Mouse (Mus musculus) lung, embryonic 16.5 days (tissue): ENCODE results near the gene Glg1. TPM values are rescaled to one million over a fixed set of nuclear protein-coding genes. Genes with fewer than 3 reads are reported as not detected.
"Not testable (repeated sequence)": the region's sequence is repeated elsewhere in the genome, so short reads cannot be mapped to it uniquely, and the experiment has no call there.

ENCODE experiments used
- ATAC-seq: fragments of 200-750 bp; cut with Nextera tagmentation; 2 replicates; pipeline ENCODE4 v1.8.0; 2017; ENCODE audit warnings: low read depth, mild to moderate bottlenecking, moderate library complexity
- H3K27ac ChIP-seq: fragments of 300-500 bp; sonication (generic); 2 replicates; pipeline ENCODE4 v1.5.1; 2014; ENCODE audit warnings: mild to moderate bottlenecking, control low read depth, low read length
- H3K27me3 ChIP-seq: fragments of 300-500 bp; sonication (generic); 2 replicates; pipeline ENCODE4 v1.6.1; 2014; ENCODE audit warnings: low read depth, low read length, mixed read lengths; ENCODE audit not compliant: control insufficient read depth, insufficient read depth
- H3K36me3 ChIP-seq: fragments of 300-500 bp; sonication (generic); 2 replicates; pipeline ENCODE4 v1.6.1; 2014; ENCODE audit warnings: low read length; ENCODE audit not compliant: control insufficient read depth, insufficient read depth
- H3K4me1 ChIP-seq: fragments of 300-500 bp; sonication (generic); replicated peaks from 2 replicates; pipeline ENCODE4 v1.6.1; 2014; ENCODE audit warnings: low read length, mixed read lengths; ENCODE audit not compliant: control insufficient read depth, insufficient read depth
- H3K4me2 ChIP-seq: fragments of 300-500 bp; sonication (generic); 2 replicates; pipeline ENCODE4 v1.6.1; 2014; ENCODE audit warnings: low read depth, low read length, control low read depth
- H3K4me3 ChIP-seq: fragments of 300-500 bp; sonication (generic); 2 replicates; pipeline ENCODE4 v1.5.1; 2014; ENCODE audit warnings: mild to moderate bottlenecking, low read length, control low read depth
- H3K9ac ChIP-seq: fragments of 300-500 bp; sonication (generic); 2 replicates; pipeline ENCODE4 v1.6.1; 2014; ENCODE audit warnings: low read length, control low read depth
- H3K9me3 ChIP-seq: fragments of 300-500 bp; sonication (generic); 2 replicates; pipeline ENCODE4 v1.6.1; 2016; ENCODE audit warnings: low read length; ENCODE audit not compliant: control insufficient read depth
- WGBS: fragments of 180-500 bp; shearing (Covaris S2); extraction: QIAGEN DNeasy Blood & Tissue Kit; methylation state at CpG from one replicate; pipeline ENCODE4 v1.1.7; 2014; 5-methylcytosine and 5-hydroxymethylcytosine counted together
- polyA plus RNA-seq: library from polyadenylated mRNA; unstranded; fragments of >200 nt; fragmentation: Nextera tagmentation; extraction: Ambion mirVana; gene quantifications from 2 replicates; pipeline ENCODE4 v1.2.1, GENCODE M21; 2015

Glg1 gene
- 69.8 and 72.3 TPM in 2 replicates for polyA plus RNA-seq

GRCm38 (mm10) chr8:111258631-111259407 is at the start of gene Glg1:
Glg1 (minus strand) TSS chr8:111259216.
- H3K27me3 ChIP-seq: no peaks in the 10 kb centered on the region
- H3K4me3 ChIP-seq: peak within 1 kb of the TSS; percentile 69
- H3K4me2 ChIP-seq: peak within 1 kb of the TSS; percentile 72
- peak within 1 kb of the TSS; percentile 77 for H3K9ac ChIP-seq
- H3K27ac ChIP-seq: peak within 1 kb of the TSS; percentile 99
- no peaks in the 10 kb centered on the region for H3K36me3 ChIP-seq
- WGBS: under 1% methylated on average over 68 of the region's 76 CpGs
- H3K9me3 ChIP-seq: no peaks in the 10 kb centered on the region
- peaks cover 10% of the 10 kb centered on the region for H3K4me1 ChIP-seq
- peak; percentile 96 for ATAC-seq

- Histone ChIP-seq H3K27ac (no peak overlapping the region), H3K27me3 (no peaks in the 10 kb centered on the region), H3K9ac (no peak overlapping the region), H3K4me2 (no peak overlapping the region), H3K36me3 (no peaks in the 10 kb centered on the region), H3K9me3 (no peaks in the 10 kb centered on the region), H3K4me3 (no peak overlapping the region), H3K4me1 (no peaks in the 10 kb centered on the region)
- 24% methylated on average over 5 of the region's 5 CpGs for WGBS
- ATAC-seq: no peak
These were observed 46.2 kb upstream of the Glg1 start for GRCm38 (mm10) chr8:111305031-111305730.

- H3K4me1 ChIP-seq: no peaks in the 10 kb centered on the region
- no peak overlapping the region for H3K4me2 ChIP-seq
- H3K27me3 ChIP-seq: no peaks in the 10 kb centered on the region
- no peak overlapping the region for H3K27ac ChIP-seq
- WGBS: 86% methylated on average over 3 of the region's 3 CpGs
- H3K9me3 ChIP-seq: no peaks in the 10 kb centered on the region
- H3K36me3 ChIP-seq: no peaks in the 10 kb centered on the region
- no peak overlapping the region for H3K9ac ChIP-seq
- H3K4me3 ChIP-seq: no peak overlapping the region
- no peak for ATAC-seq
These were observed 45.3 kb upstream of the Glg1 start for GRCm38 (mm10) chr8:111304359-111304758.

GRCm38 (mm10) chr8:111303076-111303803 is 44.2 kb upstream of the Glg1 start:
- H3K9me3 ChIP-seq, H3K9ac ChIP-seq, H3K27ac ChIP-seq, H3K27me3 ChIP-seq, H3K4me2 ChIP-seq, H3K4me3 ChIP-seq, ATAC-seq, H3K4me1 ChIP-seq, H3K36me3 ChIP-seq: not testable (repeated sequence)
- WGBS: 56% methylated on average over 5 of the region's 5 CpGs

DNA sequence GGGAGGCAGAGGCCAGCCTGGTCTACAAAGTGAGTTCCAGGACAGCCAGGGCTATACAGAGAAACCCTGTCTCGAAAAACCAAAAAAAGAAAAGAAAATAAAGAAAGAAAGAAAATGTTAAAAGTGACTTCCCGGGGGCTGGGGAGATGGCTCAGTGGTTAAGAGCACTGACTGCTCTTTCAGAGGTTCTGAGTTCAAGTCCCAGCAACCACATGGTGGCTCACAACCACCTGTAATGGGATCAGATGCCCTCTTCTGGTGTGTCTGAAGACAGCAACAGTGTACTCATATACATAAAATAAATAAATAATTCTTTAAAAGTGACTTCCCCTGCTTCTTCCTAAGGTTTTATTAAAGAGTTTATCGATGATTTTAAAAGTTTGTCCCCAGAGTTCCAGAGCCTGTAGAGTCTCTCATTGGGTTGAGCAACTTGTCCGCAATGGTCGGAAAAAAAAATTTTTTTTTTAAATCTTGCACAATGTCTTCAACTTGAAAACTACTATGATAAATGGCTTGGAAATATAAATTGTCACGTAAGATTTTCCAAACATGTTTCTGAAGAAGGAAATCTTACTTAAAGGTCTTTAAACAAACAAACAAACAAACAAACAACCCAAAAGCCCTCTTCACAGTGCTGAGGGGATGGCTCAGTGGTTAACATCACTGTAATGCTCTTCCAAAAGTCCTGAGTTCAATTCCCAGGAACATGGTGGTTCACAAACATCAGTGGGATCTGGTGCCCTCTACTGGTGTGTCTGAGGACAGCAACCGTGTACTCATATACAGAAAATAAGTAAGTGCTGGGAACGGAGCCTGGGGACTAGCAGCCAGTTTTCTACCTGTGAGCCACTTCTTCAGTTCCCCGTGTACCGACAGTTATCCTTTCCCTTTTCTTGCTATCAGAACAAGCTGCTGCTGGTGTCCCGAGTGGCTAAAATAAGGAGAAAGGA is 41.9 kb upstream of the Glg1 start:
- Histone ChIP-seq H3K4me3 (peak overlapping the region; percentile 43), H3K4me1 (peaks cover 9% of the 10 kb centered on the region; the same call in 1 of the 2 replicates), H3K27me3 (no peaks in the 10 kb centered on the region), H3K27ac (peak overlapping the region; percentile 82), H3K36me3 (peaks cover 9% of the 10 kb centered on the region), H3K4me2 (peak overlapping the region; percentile 59), H3K9me3 (no peaks in the 10 kb centered on the region), H3K9ac (peak overlapping the region; percentile 41; the same call in 1 of the 2 replicates)
- WGBS: 56% methylated on average over 11 of the region's 11 CpGs
- no peak for ATAC-seq

DNA sequence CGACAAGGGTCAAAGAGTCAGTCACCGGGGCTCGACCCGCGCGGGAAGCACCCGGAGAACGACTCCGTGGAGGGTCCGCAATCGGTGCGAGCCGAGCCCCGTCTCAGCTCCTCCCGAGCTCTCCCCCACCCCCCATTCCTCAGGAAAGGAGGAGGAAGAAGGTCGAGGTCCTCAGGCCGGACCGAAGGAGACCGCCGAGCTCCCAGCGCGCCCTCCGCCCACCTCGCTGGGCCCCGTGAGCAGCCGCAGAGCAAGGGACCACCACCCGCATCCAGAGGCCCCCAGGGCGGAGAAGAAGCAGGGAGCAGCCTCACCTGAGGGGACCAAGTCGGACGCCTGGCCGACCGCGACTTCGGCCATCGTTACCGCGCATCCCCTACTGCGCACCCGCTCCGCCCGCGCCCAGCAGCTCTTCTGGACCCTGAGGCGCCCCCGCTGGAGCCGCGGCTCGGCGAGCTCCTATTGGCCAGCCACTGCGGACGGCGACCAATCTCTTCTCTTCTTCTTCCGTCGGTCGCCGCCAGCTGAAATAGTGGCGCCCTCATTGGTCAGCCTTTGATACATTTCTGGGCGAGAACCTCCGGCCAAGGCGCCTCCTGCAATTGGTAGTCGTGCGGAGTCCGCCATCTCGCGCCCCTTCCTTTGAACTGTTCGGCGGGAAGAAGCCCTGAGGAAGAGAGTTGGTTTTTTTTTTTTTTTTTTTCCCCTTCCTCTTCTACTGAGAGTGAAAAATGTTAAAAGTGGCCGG is 41.0 kb upstream of the Glg1 start, which contains the start of gene Rfwd3:
TSS of gene Rfwd3 (minus strand) at position 402 of the 748 bp plus-strand sequence.
- Histone ChIP-seq H3K4me1 (peaks cover 9% of the 10 kb centered on the region; the same call in 1 of the 2 replicates), H3K4me3 (peak within 1 kb of the TSS; percentile 77), H3K27ac (peak within 1 kb of the TSS; percentile 95), H3K4me2 (peak within 1 kb of the TSS; percentile 69), H3K27me3 (no peaks in the 10 kb centered on the region), H3K36me3 (peaks cover 9% of the 10 kb centered on the region), H3K9me3 (no peaks in the 10 kb centered on the region), H3K9ac (peak within 1 kb of the TSS; percentile 95)
- peak; percentile 99 for ATAC-seq
- under 1% methylated on average over 61 of the region's 67 CpGs for WGBS

DNA sequence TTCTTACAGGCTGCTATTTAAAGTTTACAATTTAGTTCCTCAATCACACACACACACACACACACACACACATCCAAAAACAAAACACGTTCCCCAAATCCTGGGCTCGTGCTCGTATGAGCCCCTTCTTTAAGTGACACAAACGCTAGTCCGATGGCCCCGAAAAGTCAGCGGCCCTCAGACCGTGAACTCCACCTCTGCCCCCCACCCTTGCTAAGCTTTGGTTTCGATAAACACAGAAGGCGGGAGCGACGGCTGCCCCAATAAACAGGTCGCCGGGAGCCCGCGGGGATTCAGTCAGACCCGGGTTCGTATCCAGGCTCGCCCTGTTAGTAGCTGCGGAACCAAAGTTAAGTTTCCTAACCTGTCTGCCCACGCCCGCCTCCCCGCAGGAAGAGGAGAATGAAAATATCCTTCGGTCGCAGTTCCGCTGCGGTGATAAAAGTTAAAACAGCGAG is 40.4 kb upstream of the Glg1 start:
- H3K9ac ChIP-seq: peak overlapping the region; percentile 95
- WGBS: under 1% methylated on average over 28 of the region's 28 CpGs
- no peaks in the 10 kb centered on the region for H3K9me3 ChIP-seq
- H3K4me1 ChIP-seq: peaks cover 9% of the 10 kb centered on the region; the same call in 1 of the 2 replicates
- H3K36me3 ChIP-seq: peaks cover 10% of the 10 kb centered on the region
- H3K27ac ChIP-seq: peak overlapping the region; percentile 95
- no peaks in the 10 kb centered on the region for H3K27me3 ChIP-seq
- peak overlapping the region; percentile 77 for H3K4me3 ChIP-seq
- H3K4me2 ChIP-seq: peak overlapping the region; percentile 69
- peak; percentile 4; the same call in 1 of the 2 replicates for ATAC-seq

- no peak for ATAC-seq
- Histone ChIP-seq H3K4me1 (peaks cover 9% of the 10 kb centered on the region; the same call in 1 of the 2 replicates), H3K4me3 (no peak overlapping the region), H3K27me3 (no peaks in the 10 kb centered on the region), H3K9me3 (no peaks in the 10 kb centered on the region), H3K9ac (no peak overlapping the region), H3K27ac (no peak overlapping the region), H3K36me3 (peaks cover 22% of the 10 kb centered on the region), H3K4me2 (no peak overlapping the region; the same call in 1 of the 2 replicates)
- 55% methylated on average over 1 of the region's 1 CpGs for WGBS
These were observed 39.0 kb upstream of the Glg1 start for GRCm38 (mm10) chr8:111298011-111298410.
